Mouse (Mus musculus) stomach, postnatal 0 days (tissue): ENCODE data around the gene Hsd17b6. TPM values are rescaled to one million over a fixed set of nuclear protein-coding genes. Genes with fewer than 3 reads are reported as not detected.

Experiments
- ATAC-seq: fragments of 200-750 bp; cut with Nextera tagmentation; 2 replicates; pipeline ENCODE4 v1.8.0; 2017; ENCODE audit not compliant: low FRiP score, low TSS enrichment
- DNase-seq: peaks from one replicate; pipeline ENCODE4 v3.0.0-alpha.2; 2016; ENCODE audit warnings: low spot score
- H3K27ac ChIP-seq: fragments of 300-500 bp; sonication (generic); replicated peaks from 2 replicates; pipeline ENCODE4 v1.5.1; 2014; ENCODE audit warnings: mild to moderate bottlenecking, control low read depth
- H3K27me3 ChIP-seq: fragments of 300-500 bp; sonication (generic); 2 replicates; pipeline ENCODE4 v1.6.1; 2014; ENCODE audit warnings: low read length; ENCODE audit not compliant: control insufficient read depth, insufficient read depth
- H3K36me3 ChIP-seq: fragments of 300-500 bp; sonication (generic); 2 replicates; pipeline ENCODE4 v1.6.1; 2014; ENCODE audit warnings: low read length, mixed read lengths; ENCODE audit not compliant: control insufficient read depth, insufficient read depth
- H3K4me1 ChIP-seq: fragments of 300-500 bp; sonication (generic); replicated peaks from 2 replicates; pipeline ENCODE4 v1.6.1; 2014; ENCODE audit warnings: antibody characterized with exemption; ENCODE audit not compliant: control insufficient read depth, insufficient read depth
- H3K4me2 ChIP-seq: fragments of 300-500 bp; sonication (generic); replicated peaks from 2 replicates; pipeline ENCODE4 v1.6.1; 2014; ENCODE audit warnings: low read depth, mild to moderate bottlenecking, control low read depth, moderate library complexity
- H3K4me3 ChIP-seq: fragments of 300-500 bp; sonication (generic); 2 replicates; pipeline ENCODE4 v1.5.1; 2014; ENCODE audit warnings: low read depth, low read length, control low read depth
- H3K9ac ChIP-seq: fragments of 300-500 bp; sonication (generic); 2 replicates; pipeline ENCODE4 v1.6.1; 2014; ENCODE audit warnings: mild to moderate bottlenecking, low read length, control low read depth, mixed read lengths
- H3K9me3 ChIP-seq: fragments of 300-500 bp; sonication (generic); 2 replicates; pipeline ENCODE4 v1.6.1; 2016; ENCODE audit warnings: low read length; ENCODE audit not compliant: control insufficient read depth
- CTCF ChIP-seq: IDR thresholded peaks from 2 replicates; pipeline ENCODE4 v1.5.1; 2016; ENCODE audit warnings: antibody characterized with exemption, low read depth, mild to moderate bottlenecking, moderate library complexity
- EP300 ChIP-seq: optimal IDR thresholded peaks from 2 replicates; pipeline ENCODE3; 2016; ENCODE audit warnings: antibody characterized with exemption
- WGBS: fragments of 180-500 bp; shearing (Covaris S2); extraction: QIAGEN DNeasy Blood & Tissue Kit; methylation state at CpG from one replicate; pipeline ENCODE4 v1.1.7; 2014; 5-methylcytosine and 5-hydroxymethylcytosine counted together
- polyA plus RNA-seq: library from polyadenylated mRNA; unstranded; fragments of >200 nt; fragmentation: Nextera tagmentation; extraction: Ambion mirVana; gene quantifications from 2 replicates; pipeline ENCODE4 v1.2.1, GENCODE M21; 2015

The Hsd17b6 gene
- polyA plus RNA-seq, 1 experiment from 2014 or later = 5.7 TPM

GRCm38 (mm10) chr10:127975503-127975902 lies 31.9 kb downstream of the Hsd17b6 start:
- H3K4me2 ChIP-seq = no peak overlapping the region
- H3K4me1 ChIP-seq = no peaks in the 10 kb centered on the region
- H3K27ac ChIP-seq = no peak overlapping the region
- WGBS = 21% methylated on average over 1 of the region's 1 CpGs
- no peak for TF ChIP-seq CTCF
- TF ChIP-seq EP300 = no peak
- DNase-seq = no peak
- no peak overlapping the region for H3K4me3 ChIP-seq
- ATAC-seq = no peak
- H3K36me3 ChIP-seq = no peaks in the 10 kb centered on the region
- no peak overlapping the region for H3K9ac ChIP-seq
- no peaks in the 10 kb centered on the region for H3K27me3 ChIP-seq
- no peaks in the 10 kb centered on the region for H3K9me3 ChIP-seq

- Histone ChIP-seq H3K4me3 (no peak overlapping the region), H3K4me1 (no peaks in the 10 kb centered on the region), H3K27ac (no peak overlapping the region), H3K36me3 (no peaks in the 10 kb centered on the region), H3K9ac (no peak overlapping the region), H3K27me3 (no peaks in the 10 kb centered on the region), H3K4me2 (no peak overlapping the region), H3K9me3 (no peaks in the 10 kb centered on the region)
- DNase-seq (no peak), ATAC-seq (no peak)
- no peak for TF ChIP-seq CTCF
- no peak for TF ChIP-seq EP300
- WGBS = 70% methylated on average over 3 of the region's 3 CpGs
Measured at GRCm38 (mm10) chr10:127974062-127974461, 33.3 kb downstream of the Hsd17b6 start.

GRCm38 (mm10) chr10:127971135-127971534 lies 36.3 kb downstream of the Hsd17b6 start:
- H3K4me2 ChIP-seq = no peak overlapping the region
- H3K4me3 ChIP-seq = no peak overlapping the region
- TF ChIP-seq CTCF = peak; percentile 44
- no peak for TF ChIP-seq EP300
- no peaks in the 10 kb centered on the region for H3K4me1 ChIP-seq
- H3K9ac ChIP-seq = no peak overlapping the region
- DNase-seq = no peak
- 68% methylated on average over 3 of the region's 3 CpGs for WGBS
- no peak overlapping the region for H3K27ac ChIP-seq
- ATAC-seq = no peak
- H3K27me3 ChIP-seq = no peaks in the 10 kb centered on the region
- H3K9me3 ChIP-seq = no peaks in the 10 kb centered on the region
- H3K36me3 ChIP-seq = no peaks in the 10 kb centered on the region

DNA sequence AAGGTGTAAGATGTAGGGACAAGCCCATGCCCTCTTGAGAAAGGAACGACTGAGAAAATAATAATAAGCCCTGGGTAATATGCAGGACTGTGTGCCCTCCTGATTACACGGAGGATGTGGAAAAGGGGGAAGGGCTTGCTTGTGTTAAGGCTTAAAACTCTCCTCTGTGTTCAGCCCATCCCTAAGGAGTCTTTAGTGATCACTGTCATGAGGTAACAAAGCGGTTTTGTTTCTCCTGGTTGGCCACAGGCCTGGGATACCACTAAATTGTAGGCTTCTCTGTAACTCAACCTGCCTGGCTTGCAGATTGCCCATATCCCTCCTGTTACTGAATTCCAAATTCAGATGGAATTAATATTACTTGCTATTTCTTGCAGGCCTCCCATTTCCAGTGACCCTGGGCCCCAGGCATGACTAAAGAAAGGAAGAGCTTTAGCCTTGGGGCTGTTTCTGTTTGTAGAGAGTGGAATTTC lies 37.0 kb downstream of the Hsd17b6 start:
- peak overlapping the region; percentile 45 for H3K27ac ChIP-seq
- WGBS = 33% methylated on average over 3 of the region's 3 CpGs

DNA sequence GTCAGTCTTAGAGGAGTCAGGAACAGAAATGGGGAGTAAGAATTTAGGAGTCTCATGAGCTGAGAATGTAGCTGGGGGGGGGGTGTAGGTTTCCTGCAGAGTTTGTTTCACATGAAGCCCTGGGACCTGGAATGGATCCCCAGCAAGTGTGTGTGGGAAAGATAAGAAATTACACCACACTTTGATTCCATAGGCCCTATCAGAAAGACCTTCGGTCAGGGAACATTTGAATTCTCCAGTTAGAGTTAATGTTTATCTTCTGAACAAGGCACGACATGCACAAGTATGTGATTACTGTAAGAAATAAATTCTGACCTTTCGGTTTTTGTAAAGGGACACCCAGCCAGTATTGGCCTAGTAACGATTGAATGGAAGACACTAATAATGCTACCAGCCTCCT lies 37.6 kb downstream of the Hsd17b6 start:
- TF ChIP-seq EP300 (no peak), CTCF (no peak)
- Histone ChIP-seq H3K4me1 (no peaks in the 10 kb centered on the region), H3K9ac (no peak overlapping the region), H3K9me3 (no peaks in the 10 kb centered on the region), H3K4me3 (no peak overlapping the region), H3K36me3 (no peaks in the 10 kb centered on the region), H3K4me2 (no peak overlapping the region), H3K27me3 (no peaks in the 10 kb centered on the region), H3K27ac (peak overlapping the region; percentile 45; the same call in 1 of the 2 replicates)
- 36% methylated on average over 4 of the region's 4 CpGs for WGBS
- ATAC-seq = peak; percentile 66; the same call in 1 of the 2 replicates
- peak; percentile 39 for DNase-seq

More for the DNA sequence above, 37.0 kb downstream of the Hsd17b6 start:
- TF ChIP-seq CTCF (no peak), EP300 (no peak)
- H3K9ac ChIP-seq = no peak overlapping the region
- H3K9me3 ChIP-seq = no peaks in the 10 kb centered on the region
- no peaks in the 10 kb centered on the region for H3K27me3 ChIP-seq
- no peaks in the 10 kb centered on the region for H3K36me3 ChIP-seq
- no peak overlapping the region for H3K4me2 ChIP-seq
- no peak overlapping the region for H3K4me3 ChIP-seq
- no peak for ATAC-seq
- no peak for DNase-seq
- no peaks in the 10 kb centered on the region for H3K4me1 ChIP-seq

GRCm38 (mm10) chr10:127966506-127966905 lies 40.9 kb downstream of the Hsd17b6 start:
- no peak for DNase-seq
- no peaks in the 10 kb centered on the region for H3K4me1 ChIP-seq
- ATAC-seq = no peak; the same call in 1 of the 2 replicates
- WGBS = 81% methylated on average over 6 of the region's 6 CpGs
- no peak overlapping the region for H3K27ac ChIP-seq
- H3K36me3 ChIP-seq = no peaks in the 10 kb centered on the region
- H3K27me3 ChIP-seq = no peaks in the 10 kb centered on the region
- H3K4me3 ChIP-seq = no peak overlapping the region
- no peak overlapping the region for H3K9ac ChIP-seq
- no peak overlapping the region for H3K4me2 ChIP-seq
- TF ChIP-seq CTCF (no peak), EP300 (no peak)
- H3K9me3 ChIP-seq = no peaks in the 10 kb centered on the region
